Mouse (Mus musculus): ENCODE measurements around the gene Hist2h2ac. TPM values are rescaled to one million over a fixed set of nuclear protein-coding genes. Genes with fewer than 3 reads are reported as not detected.

Gene Hist2h2ac
- total RNA-seq, 2 experiments from 2014 or later = 47.6 to 77.3 TPM

Small RNA genes lying within 50 kb of the gene (microRNA-seq; reads per million reads assigned to microRNA genes)
- gene Gm44492 = 0 to 0.81 reads per million in 2 experiments
- gene Gm47311 = 0 reads per million in 2 experiments
- gene Gm47313 = 0 reads per million in 2 experiments

Other genes starting within 250 kb of the Hist2h2ac start
- gene Plekho1, start 224.9 kb downstream of the Hist2h2ac start, total RNA-seq (2021) = 10 to 100 TPM; 92.3 to 93.0 TPM
- gene Vps45, start 162.4 kb downstream of the Hist2h2ac start, total RNA-seq (2021) = 10 to 100 TPM; 27.7 to 29.7 TPM
- 10 to 100 TPM; 49.4 to 54.4 TPM for gene Otud7b, start 116.4 kb downstream of the Hist2h2ac start, total RNA-seq (2021)
- 1 to 10 TPM; 3.1 to 4.0 TPM for gene Mtmr11, start 58.9 kb downstream of the Hist2h2ac start, total RNA-seq (2021)
- 10 to 100 TPM; 18.3 to 22.3 TPM for gene Sf3b4, start 48.5 kb downstream of the Hist2h2ac start, total RNA-seq (2021)
- 1 to 10 TPM; 7.0 to 7.7 TPM for gene Sv2a, start 39.7 kb downstream of the Hist2h2ac start, total RNA-seq (2021)
- gene Bola1, start 1.2 kb downstream of the Hist2h2ac start, total RNA-seq (2021) = 10 to 100 TPM; 17.5 to 18.2 TPM
- gene Hist2h2ab, start 1.0 kb downstream of the Hist2h2ac start, total RNA-seq (2021) = 1 to 10 TPM; 4.4 to 5.2 TPM
- gene Hist2h2be, start 239 bp upstream of the Hist2h2ac start, total RNA-seq (2021) = 1 to 10 TPM; 6.9 to 7.7 TPM
- gene Hist2h3c2, start 18.2 kb upstream of the Hist2h2ac start, total RNA-seq (2021) = 10 to 100 TPM; 22.1 to 48.5 TPM
- 100 to 1,000 TPM; 357 to 468 TPM for gene Hist2h2aa2, start 19.4 kb upstream of the Hist2h2ac start, total RNA-seq (2021)
- gene Hist2h2aa1, start 24.6 kb upstream of the Hist2h2ac start, total RNA-seq (2021) = 10 to 100 TPM; 13.0 to 17.3 TPM
- gene Hist2h3c1, start 25.8 kb upstream of the Hist2h2ac start, total RNA-seq (2021) = 1 to 10 TPM in 1 of 2 experiments, not detected in 1; 1.1 TPM
- gene Hist2h4, start 42.4 kb upstream of the Hist2h2ac start, total RNA-seq (2021) = 10 to 100 TPM; 26.0 to 42.3 TPM
- 100 to 1,000 TPM; 125 to 254 TPM for gene Hist2h3b, start 47.8 kb upstream of the Hist2h2ac start, total RNA-seq (2021)
- gene Hist2h2bb, start 48.9 kb upstream of the Hist2h2ac start, total RNA-seq (2021) = 100 to 1,000 TPM; 121 to 256 TPM
- under 1 TPM; 0.45 to 0.46 TPM for gene Fcgr1, start 73.1 kb upstream of the Hist2h2ac start, total RNA-seq (2021)
- gene BC107364, start 231.4 kb upstream of the Hist2h2ac start, total RNA-seq (2021) = not detected